Mouse (Mus musculus) megakaryocyte-erythroid progenitor cell, adult 5-6 weeks (primary cell): Measurements from ENCODE around the gene Rac1. TPM values are rescaled to one million over a fixed set of nuclear protein-coding genes. Genes with fewer than 3 reads are reported as not detected.
A peak's percentile ranks its signal among the peaks of the same experiment; 100 is the strongest.
"Not testable (repeated sequence)": the region's sequence is repeated elsewhere in the genome, so short reads cannot be mapped to it uniquely, and the experiment has no call there.

Experiments
- ATAC-seq: replicated peaks from 2 replicates; pipeline ENCODE4 v1.8.0; 2016; ENCODE audit warnings: mild to moderate bottlenecking, inconsistent platforms; ENCODE audit not compliant: severe bottlenecking, poor library complexity, low FRiP score, low TSS enrichment
- total RNA-seq, 2 experiments: library from RNA; stranded (forward) in 1 of 2; stranded (reverse) in 1 of 2; fragments of 200-1000, 215-1000 nt in 1 of 2; fragments of >200 nt in 1 of 2; fragmentation: Nextera tagmentation in 1 of 2; gene quantifications; 2 replicates each; pipeline ENCODE4 v1.2.3; 2014 to 2017

Gene Rac1
- total RNA-seq, 2 experiments from 2014 or later = 110 to 211 TPM

DNA sequence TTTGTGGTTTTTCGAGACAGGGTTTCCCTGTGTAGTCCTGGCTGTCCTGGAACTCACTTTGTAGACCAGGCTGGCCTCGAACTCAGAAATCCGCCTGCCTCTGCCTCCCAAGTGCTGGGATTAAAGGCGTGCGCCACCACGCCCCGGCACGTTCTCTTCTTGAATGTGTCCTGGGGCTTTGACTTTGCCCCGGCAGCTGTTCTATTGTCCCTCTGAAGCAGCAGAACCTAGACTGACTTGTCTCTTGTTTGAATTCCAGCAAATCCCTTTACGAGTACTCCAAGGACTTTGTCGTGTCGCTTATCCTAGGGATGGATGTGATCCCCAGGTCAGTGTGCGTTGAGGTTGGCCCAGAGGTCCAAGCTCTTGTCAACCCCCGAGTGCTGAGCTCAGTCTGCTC lies 27.1 kb downstream of the Rac1 start:
- not testable (repeated sequence) for ATAC-seq

DNA sequence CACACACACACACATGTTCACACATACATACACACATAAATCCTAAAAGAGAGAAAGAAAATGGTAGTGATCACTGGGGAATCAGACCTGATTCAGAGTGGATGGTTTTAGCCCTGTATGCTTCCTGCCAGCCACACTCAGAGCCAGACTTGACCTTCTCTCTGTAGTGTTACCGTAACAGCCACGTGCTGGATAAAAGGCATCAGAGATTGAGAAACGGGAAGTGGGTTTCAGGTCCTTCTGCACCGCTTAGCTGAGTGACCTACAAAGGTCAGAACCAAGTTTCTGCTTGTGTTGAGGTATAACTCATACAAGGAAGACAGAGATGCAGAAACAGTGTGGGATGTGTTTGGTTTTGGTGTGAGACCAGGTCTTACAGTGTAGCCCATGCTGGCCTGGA lies 28.1 kb downstream of the Rac1 start:
- ATAC-seq = no peak

DNA sequence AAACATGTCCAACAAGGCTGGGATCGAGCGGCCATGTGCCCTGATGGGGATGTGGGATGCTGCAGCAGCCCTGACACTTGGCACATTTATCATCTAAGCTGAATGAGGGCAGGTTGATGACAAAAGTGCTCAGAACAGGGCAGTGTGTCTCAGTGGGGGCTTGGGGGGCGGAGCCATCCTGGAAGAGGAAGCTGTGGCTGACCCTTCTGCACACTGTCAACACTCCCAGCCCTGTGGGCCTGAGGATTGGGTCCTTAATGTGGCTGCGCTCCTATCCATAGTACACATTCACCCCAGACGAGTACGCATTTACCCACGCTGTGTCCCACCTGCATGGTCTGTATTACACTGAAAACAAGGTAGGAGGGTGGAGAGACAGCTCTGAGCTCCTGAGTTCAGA lies 28.6 kb downstream of the Rac1 start:
- ATAC-seq = no peak

DNA sequence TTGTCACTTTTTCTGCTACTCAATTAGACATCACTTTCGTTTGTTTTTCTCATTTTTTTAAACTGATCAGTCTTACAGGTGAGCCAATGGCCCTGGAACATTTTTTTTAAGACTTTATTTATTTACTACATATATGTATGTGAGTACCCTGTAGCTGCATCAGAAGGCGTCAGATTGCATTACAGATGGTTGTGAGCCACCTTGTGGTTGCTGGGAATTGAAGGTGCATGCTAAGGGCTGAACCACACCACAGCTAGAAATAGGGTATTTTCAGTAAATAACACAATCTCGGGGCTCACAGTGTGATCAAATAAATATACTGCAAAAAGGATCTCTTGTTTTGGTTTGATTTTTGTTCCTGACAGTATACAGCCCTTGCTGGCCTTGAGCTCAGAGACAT lies 30.4 kb downstream of the Rac1 start:
- ATAC-seq = no peak

DNA sequence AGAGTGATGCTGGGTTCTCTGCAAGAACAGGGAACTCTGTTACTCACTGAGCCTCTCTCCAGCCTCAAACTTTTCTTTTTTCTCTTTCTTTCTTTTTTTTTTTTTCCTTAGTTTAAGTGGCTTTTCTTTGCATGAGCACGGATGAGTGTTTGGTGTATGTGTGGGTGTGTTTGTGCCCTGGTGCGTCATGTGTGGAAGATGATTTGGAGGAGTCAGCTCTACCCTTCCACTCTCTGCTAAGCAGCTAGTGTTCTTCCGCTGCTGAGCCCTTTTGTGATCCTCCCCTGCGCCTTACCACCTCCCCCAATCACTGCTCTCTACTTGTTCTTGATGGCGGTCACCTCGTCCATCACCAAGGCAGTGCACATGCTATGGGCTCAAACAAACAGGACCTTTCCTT lies 32.1 kb downstream of the Rac1 start:
- ATAC-seq = no peak

DNA sequence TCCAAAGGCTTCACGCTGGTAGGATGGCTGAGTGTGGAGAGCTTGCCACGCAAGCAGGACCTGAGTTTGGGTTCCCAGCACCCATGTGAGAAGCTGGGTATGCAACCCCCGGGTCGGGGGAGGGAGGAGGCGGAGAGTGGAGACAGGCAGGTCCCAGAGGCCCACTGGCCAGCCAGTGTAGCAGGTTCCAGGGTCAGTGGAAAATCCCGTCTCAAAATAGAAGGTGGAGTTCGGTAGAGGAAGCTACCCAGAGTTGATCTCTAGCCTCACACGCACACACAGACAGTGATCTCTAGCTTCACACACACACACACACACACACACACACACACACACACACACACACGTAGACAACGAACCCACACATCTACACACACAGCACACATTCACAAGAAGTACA lies 34.7 kb downstream of the Rac1 start:
- no peak for ATAC-seq

DNA sequence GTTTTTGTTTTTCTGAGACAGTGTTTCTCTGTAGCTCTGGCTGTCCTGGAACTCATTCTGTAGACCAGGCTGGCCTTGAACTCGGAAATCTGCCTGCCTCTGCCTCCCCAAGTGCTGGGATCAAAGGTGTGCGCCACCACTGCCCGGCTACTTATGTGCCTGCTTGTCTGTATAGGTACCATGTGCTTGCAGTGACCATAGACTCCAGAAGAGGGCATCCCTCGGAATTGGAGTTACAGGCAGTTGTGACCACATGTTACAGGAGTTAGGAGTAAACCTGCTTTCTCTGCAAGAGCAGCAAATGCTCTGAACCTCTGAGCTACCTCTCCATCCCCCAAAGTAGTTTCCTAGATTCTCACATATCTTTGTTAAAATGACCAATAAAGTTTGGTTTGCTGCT lies 36.1 kb downstream of the Rac1 start:
- ATAC-seq = no peak

DNA sequence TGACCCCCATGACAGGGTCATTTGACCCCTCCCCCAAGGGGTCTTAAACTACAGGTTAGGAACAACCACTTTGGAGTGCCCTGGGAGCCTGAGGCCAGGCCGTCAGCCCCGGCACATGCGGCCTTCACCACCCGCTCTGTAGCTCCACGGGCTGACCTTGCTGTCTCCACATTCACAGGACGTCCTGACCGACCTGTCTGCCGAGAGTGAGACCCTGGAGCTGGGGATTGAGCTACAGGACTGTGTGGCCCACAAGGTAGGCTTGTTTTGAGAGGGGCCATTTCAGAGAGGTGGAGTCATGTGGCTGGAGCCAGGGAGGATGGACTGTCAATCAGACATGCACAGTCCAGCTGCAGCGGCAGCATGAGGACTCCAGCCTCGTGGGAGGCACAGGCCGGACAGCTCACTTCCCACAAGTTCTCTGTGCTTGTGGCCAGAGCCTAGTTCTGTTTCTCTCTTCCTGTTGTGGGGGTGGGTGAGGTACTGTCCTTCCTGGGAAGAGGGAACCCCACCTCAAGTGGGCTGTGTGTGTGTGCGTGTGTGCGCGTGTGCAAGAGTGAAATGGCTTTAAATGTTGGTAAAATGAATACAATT lies 38.0 kb downstream of the Rac1 start:
- ATAC-seq = no peak

DNA sequence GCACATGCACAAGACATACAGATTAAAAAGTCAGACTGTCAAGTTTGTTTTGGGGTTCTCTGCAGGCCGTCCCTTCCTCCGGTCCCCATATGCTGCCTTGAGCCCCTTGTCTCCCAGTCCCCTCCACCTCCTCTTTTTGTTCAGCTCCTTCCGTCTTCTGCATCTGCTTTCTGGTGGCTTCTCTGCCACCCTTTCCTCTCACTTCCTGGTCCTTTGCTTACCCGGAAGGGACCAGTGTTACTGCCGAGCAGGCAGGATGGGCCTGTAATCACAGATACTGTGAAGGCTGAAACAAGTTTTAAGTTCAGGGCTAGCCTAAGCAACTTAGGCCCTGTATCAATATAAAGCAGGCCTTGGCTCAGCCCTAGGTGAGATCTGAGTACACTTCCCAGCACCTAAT lies 39.8 kb downstream of the Rac1 start:
- ATAC-seq = no peak

DNA sequence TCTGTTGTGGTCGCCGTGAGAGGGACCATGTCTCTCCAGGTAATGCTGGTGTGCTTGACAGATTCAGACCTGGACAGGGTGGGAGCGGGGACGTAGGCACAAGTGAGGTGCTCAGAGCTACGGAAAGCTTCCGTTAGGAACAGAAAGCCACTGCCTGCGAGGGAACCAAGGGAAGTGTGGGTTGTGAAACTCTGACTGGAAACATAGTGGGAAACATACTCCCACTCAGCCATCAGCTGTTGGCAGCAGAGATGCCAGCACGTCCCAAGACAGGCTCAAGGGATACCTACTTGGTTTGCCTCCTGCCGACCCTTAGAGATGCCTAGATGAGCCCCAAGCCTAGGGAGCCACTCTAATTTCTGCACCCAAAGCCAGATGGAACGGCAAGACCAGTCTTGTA lies 40.6 kb downstream of the Rac1 start:
- no peak for ATAC-seq

DNA sequence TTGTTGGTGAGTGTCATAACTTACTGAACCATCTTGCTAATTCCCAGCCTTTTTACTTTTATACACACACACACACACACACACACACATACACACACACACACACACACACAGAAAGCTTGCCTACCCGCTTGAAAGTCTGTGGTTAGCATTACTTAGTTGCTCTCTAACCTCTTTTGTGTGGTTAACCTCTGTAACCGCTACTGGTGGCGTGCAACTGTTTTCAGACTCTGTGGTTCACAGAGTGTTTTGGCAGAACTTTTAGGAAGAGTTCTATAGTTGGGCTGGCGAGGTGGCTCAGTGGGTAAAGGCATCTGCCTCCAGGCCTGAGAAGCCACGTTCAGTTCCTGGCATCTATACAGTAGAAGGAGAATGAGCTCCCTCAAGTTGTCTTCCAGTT lies 42.9 kb downstream of the Rac1 start:
- no peak for ATAC-seq

DNA sequence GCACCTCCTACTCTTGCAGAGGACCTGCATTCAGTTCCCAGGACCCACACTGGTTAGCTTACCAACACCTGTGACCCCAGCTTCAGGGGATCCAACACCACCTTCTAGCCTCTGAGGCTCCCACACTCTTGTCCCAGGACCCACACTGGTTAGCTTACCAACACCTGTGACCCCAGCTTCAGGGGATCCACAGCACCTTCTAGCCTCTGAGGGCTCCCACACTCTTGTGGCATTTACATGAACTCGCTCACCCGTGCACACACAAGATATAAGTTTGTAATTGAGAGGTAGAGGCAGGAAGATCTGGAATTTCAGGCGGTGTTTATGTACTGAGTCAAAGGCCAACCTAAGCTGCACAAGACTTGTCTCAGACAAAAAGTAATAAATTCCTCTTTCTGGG lies 49.9 kb downstream of the Rac1 start:
- ATAC-seq = no peak

DNA sequence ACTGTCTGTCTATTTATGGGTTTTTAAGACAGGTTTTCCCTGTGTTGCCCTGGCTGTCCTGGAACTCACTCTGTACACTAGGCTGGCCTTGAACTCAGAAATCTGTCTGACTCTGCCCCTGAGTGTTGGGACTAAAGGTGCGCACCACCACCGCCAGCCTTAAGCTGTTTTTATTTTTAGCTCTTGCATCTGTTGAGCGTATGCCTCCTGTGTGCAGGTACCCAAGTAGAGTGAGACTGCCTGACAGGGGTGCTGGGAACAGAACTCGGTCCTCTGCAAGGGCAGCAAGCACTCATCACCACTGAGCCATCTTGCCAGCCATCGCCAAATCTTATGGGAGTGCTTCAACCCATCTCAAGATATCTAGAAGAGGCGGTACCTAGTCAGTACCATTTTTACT lies 51.8 kb downstream of the Rac1 start:
- ATAC-seq = no peak

DNA sequence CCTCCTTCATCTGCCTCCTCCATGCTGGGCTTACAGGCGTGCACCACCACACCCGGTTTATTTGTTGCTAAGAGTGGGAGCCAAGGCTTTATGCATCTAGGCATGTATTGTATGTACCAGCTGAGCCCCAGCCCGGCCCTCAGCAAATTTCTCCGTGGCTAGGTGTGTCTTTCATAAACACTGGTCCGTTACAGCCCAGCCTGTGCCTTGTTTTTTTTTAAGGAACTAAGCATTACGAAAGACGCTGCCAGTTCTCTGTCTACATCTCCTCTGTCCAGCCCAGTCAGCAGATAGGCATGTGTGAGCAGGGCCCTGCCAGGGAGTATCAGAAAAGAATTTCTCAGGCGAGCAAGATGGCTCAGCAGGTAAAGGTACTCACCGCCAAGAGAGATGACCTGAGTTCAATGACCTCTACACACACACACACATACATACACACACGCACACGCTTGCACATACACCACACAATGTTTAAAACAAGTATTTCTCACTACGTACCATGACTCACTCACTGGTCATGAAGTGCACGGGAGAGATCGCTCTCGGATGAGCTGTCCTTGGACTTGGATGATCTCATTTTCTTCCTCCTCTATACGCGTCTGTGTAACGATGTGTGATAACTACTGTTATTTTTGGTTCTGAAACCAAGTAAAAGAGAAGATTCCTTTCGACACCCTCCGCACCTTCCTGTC lies 52.5 kb downstream of the Rac1 start:
- no peak for ATAC-seq

DNA sequence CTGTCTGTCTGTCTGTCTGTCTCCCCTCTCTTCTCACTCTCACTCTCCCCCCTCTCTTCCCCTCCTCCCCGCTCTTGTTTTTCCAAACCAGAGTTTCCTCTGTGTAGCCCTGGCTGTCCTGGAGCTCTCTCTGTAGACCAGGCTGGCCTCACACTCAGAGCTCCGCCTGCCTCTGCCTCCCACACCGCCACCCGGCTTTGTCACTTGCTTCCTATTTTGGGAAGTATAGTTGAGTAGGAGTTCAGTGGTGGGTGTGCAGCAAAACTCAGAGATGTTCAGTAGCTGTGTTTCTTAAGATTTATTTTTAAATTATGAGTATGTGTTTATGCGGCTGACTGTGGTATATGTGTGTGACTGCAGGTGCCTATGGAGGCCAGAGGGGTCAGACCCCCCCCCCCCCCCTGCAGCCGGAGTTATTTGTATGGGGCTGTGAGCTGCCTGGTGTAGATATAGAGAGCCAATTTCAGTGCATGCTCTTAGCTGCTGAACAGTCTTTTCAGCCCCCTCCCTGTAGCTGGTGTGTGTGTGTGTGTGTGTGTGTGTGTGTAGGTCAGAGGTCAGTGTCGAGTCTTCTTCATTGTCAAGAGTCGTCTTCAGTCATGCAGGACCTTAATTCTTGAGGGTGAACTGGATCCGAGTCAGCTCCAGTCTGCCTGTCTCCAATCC lies 55.8 kb downstream of the Rac1 start:
- no peak for ATAC-seq

DNA sequence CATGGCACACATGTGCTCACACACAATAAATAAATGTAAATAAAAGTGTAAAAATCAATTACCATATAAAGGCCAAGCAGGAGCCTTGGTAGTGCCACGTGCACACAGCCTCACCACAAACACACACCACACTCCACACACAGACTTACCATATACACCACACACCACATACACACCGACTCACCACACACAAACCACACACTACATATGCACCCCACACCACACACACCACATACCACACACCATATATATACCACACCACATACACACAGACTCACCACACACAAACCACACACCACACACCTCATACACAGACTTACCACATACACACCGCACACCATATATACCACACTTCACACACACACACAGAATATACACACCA lies 56.7 kb downstream of the Rac1 start:
- no peak for ATAC-seq

DNA sequence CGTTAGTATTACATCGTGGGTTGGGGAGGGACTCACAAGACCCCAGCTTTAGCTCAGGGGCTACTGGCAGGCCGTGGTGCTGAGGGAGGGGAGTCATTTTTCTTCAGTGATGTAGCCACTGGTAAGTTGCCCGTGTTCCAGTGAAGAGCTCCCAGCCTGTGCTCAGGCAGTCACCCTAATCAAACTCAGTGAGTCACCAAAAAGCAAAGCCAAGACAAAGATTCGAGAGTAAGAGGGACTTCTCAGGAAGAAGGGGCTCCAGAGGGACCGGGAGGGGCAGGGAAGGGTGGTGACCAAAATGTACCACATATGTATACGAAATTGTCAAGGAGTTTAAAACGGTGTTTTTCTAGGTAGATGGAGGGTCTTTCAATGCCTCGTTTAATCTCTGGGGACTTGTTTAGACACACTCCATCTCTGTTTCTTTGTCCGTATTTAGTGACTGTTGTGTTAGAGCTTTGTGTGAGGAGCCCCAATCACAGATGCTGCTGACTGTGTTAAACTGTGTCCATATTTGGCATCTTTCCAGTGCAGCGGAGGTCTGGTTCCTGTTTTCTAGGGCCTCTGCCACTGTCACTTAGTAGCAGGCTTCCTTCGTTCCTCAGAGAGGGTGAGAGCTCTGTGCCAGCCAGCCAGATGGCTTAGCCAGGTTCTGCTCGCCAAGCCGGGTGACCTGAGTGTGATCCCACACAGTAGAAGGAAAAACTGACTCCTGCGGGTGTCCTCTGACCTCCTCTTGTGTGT lies 57.2 kb downstream of the Rac1 start:
- ATAC-seq = peak; percentile 31; the same call in 1 of the 2 replicates

DNA sequence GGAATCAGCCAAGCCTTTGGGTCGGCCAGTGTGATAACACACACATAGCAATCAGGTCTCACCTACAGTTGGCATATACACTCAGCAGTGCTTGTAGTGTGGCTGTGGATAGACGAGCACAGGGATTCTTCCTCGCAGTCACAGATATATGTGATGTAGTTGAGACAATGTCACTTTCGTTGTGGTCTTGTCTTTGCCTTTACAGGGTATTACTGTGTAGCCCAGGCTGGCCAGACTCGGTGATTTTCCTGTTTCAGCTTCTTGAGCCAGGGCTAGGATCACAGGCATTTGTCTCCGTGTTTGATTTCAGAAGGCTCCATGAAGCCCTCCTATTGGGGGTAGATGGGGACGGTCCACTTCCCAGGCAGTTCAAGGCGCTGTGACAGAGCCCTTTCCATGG lies 58.2 kb downstream of the Rac1 start:
- ATAC-seq = no peak

DNA sequence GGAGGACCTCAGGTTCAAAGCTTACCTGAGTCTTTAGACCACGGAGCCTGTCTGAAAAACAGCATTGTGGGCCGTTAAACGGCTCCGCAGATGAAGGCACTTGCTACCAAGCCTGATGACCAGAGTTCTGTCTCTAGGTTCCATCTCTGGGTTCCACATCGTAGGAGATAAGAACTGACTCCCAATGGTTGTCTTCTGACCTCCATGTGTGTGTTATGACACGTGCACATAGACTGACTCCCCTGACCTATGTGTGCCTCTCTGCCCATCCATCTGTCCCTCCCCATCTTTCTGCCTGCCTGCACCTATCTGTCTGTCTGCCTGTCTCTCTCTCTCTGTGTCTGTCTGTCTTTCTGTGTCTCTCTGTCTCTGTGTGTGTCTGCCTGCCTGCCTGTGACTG lies 59.9 kb downstream of the Rac1 start:
- ATAC-seq = no peak

DNA sequence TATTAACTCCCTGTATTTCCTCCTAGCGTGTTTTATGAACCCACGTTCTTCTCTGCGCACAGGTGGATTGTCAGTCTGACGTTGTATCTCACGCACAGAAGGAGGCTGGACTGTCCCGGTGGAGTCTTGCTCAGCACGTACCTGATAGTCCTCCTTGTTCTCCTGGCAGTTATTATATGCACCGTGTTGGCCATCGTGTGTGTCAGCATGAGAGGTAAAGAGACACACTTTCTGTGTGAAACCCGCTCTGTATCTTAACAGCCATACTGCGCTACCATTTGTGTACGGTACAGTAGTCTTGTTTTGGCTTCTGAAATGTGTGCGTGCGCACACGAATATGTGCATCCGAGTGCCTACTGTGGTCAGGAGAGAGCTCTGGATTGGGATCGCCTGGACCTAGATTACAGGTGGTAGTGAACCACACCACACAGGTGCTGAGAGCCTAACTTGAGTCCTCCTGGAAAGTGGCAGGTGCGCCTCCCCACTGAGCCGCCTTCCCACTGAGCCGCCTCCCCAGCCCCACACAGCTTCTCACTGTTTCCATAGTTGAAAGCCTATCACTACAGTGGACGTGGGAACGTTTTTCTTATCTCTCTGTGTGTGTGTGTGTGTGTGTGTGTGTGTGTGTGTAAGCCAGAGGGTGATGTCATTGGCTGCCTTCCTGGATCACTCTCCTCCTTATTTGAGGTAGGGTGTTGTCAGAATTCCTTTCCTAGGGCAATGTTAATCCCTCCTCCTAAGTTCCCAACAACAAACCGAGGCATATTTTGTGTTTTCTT lies 60.8 kb downstream of the Rac1 start:
- no peak for ATAC-seq
